Mouse (Mus musculus) erythroblast, embryonic 14.5 days (primary cell): ENCODE measurements around the gene Mpped1.

Source experiments
- GATA1 ChIP-seq: IDR thresholded peaks from 2 replicates; pipeline ENCODE4 v1.6.1; 2012; ENCODE audit warnings: low read length, inconsistent platforms, mixed read lengths
- TAL1 ChIP-seq: IDR thresholded peaks from 3 replicates; pipeline ENCODE4 v1.6.1; 2012; ENCODE audit warnings: low read length, inconsistent platforms, mixed read lengths

GRCm38 (mm10) chr15:83779855-83780740 is 831 bp downstream of the Mpped1 start:
- TF ChIP-seq TAL1, result no peak
- no peak for TF ChIP-seq GATA1
